Mouse (Mus musculus): Measurements from ENCODE around the gene Dmwd. TPM values are rescaled to one million over a fixed set of nuclear protein-coding genes. Genes with fewer than 3 reads are reported as not detected.
A peak's percentile ranks its signal among the peaks of the same experiment; 100 is the strongest.

Gene Dmwd
- 100 to 1,000 TPM; 141 to 147 TPM for total RNA-seq (2021)
- long read RNA-seq, experiment 1, transcript Dmwd-202 (4 exons, 2,388 nt), result minor isoform, 91 of 235 reads
- long read RNA-seq, experiment 1, transcript Dmwd-201 (5 exons, 2,494 nt), result major isoform, 111 of 235 reads
- long read RNA-seq, experiment 1, partial matches to known transcripts, result 25 of 235 reads
- long read RNA-seq, experiment 1, other reads (novel, unspliced or antisense), result 4 of 235 reads
- long read RNA-seq, experiment 2, transcript Dmwd-201 (5 exons, 2,494 nt), result major isoform, 126 of 271 reads
- long read RNA-seq, experiment 2, transcript Dmwd-202 (4 exons, 2,388 nt), result minor isoform, 102 of 271 reads
- long read RNA-seq, experiment 2, transcript Dmwd-204 (4 exons, 2,080 nt), result minor isoform, 5 of 271 reads
- long read RNA-seq, experiment 2, partial matches to known transcripts, result 36 of 271 reads
- long read RNA-seq, experiment 2, other reads (novel, unspliced or antisense), result 2 of 271 reads

GRCm38 (mm10) chr7:19075723-19076585 lies at the start of gene Dmwd:
TSS of gene Dmwd (plus strand) at chr7:19076227.
- peak; percentile 93 to 99 for DNase-seq (ENCODE audit: low spot score in 2 of 2)

DNA sequence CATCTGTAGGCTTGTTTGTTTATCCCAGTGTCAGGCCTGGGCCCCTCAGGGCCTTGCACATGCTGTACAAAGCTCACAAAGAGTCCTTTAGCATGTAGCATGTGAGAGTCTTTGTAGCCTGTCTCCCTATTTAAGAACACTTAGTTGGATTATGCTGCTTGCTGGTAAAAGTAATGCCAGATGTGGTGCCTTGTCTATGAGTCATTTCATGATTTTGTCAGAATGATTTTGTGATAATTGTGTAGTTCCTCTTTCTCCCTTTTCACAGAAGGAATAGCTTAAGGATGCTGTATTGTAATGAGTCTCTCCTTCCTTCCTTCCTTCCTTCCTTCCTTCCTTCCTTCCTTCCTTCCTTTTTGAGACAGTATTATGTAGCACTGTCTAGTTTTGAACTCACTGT lies 48.0 kb upstream of the Dmwd start:
- no peak for DNase-seq (ENCODE audit: low spot score in 2 of 2)

DNA sequence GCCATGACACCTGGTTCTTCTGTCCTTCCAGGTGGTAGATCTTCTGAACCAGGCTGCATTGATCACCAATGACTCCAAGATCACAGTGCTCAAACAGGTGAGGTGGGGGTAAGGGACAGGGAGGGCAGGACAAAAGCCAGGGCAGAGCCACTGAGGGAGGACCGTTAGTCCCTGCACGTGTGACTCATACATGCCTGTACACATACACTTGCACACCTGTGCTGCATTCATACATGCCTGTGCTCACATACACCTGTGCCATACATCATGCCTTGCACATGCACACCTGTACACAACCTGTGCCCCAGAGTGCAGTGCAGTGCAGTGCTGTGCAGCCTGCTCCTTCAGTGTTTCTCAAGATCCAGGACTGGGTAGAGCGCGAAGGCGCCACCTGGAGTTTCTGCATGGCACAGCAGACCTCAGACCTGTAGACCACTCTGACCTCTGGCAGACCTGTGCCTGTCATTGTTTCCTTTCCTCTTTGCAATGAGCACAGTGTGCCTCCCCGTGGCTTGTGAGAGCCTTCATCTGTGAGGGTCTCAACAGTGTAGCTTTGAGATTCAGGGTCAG lies 46.9 kb upstream of the Dmwd start:
- no peak for DNase-seq (ENCODE audit: low spot score in 2 of 2)

- DNase-seq (ENCODE audit: low spot score in 2 of 2), result no peak
These were observed 44.4 kb upstream of the Dmwd start for GRCm38 (mm10) chr7:19031641-19032040.

GRCm38 (mm10) chr7:19044616-19045015 lies 31.4 kb upstream of the Dmwd start:
- no peak for DNase-seq (ENCODE audit: low spot score in 2 of 2)

GRCm38 (mm10) chr7:19046286-19047069 lies 29.5 kb upstream of the Dmwd start:
- DNase-seq (ENCODE audit: low spot score in 2 of 2), result no peak

- no peak for DNase-seq (ENCODE audit: low spot score in 2 of 2)
These were observed 28.0 kb upstream of the Dmwd start for GRCm38 (mm10) chr7:19048006-19048527.

DNA sequence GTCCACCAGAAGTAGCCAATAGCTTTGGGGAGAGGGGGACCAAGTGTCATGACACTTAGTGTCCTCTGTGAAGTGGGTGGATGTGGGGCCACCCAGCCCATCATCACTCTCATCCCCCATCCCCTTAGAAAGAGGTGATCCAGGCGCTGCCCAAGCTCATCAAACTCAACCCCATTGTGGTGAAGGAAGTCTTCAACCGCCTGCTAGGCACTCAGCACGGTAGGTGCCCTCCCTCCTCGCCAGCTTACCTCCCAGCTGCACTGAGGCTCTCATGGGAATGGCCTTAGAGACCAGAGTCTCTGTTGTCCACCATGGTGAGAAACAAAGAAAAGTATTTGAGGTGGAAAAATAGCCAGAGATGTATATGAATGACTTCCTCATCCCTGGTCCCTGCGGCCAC lies 26.8 kb upstream of the Dmwd start:
- DNase-seq (ENCODE audit: low spot score in 2 of 2), result no peak

GRCm38 (mm10) chr7:19050172-19050571 lies 25.9 kb upstream of the Dmwd start:
- no peak for DNase-seq (ENCODE audit: low spot score in 2 of 2)

GRCm38 (mm10) chr7:19051161-19051560 lies 24.9 kb upstream of the Dmwd start:
- DNase-seq (ENCODE audit: low spot score in 2 of 2), result no peak

- peak; percentile 42 to 77 for DNase-seq (ENCODE audit: low spot score in 2 of 2)
These were observed 23.5 kb upstream of the Dmwd start for GRCm38 (mm10) chr7:19052345-19053135.

DNA sequence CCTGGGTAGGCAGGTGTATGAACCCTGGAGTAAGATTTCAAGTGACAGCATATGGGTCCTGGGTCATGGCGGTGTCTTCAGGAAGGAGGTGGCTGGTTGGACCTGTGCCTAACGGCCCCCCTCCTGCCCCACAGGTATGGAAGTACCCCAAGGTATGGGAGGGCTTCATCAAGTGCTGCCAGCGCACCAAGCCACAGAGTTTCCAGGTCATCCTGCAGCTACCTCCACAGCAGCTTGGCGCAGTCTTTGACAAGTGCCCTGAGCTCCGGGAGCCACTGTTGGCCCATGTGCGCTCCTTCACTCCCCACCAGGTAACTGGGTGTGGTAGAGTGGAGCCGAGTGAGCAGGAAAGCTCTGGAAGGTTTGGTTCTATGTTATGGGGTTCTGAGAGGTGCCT lies 22.9 kb upstream of the Dmwd start:
- DNase-seq (ENCODE audit: low spot score in 2 of 2), result no peak

GRCm38 (mm10) chr7:19054047-19054776 lies 21.8 kb upstream of the Dmwd start, which contains the start of gene Rsph6a:
TSS of gene Rsph6a (plus strand) at chr7:19054690.
- peak; percentile 45 to 53 for DNase-seq (ENCODE audit: low spot score in 2 of 2)

GRCm38 (mm10) chr7:19054777-19055076 lies 21.3 kb upstream of the Dmwd start:
- DNase-seq (ENCODE audit: low spot score in 2 of 2), result no peak

DNA sequence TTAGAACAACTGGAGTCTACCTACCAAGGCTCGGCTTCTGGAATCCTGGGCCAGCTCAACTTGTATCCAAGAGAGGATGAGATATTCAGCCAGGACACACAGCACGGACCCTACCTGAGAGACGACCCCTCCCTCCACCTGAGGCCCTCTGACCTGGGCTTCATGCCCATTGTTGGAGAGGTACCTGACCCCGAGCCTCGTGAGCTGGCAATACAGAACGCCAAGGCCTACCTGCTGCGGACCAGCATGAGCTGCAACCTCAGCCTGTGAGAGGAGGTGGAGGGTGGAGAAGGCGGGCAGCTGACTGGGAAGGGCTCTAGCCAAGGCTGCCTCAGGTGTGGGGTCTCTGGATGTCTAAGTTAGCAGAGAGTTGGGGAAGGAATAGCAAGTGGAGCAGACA lies 20.9 kb upstream of the Dmwd start:
- DNase-seq (ENCODE audit: low spot score in 2 of 2), result no peak

DNA sequence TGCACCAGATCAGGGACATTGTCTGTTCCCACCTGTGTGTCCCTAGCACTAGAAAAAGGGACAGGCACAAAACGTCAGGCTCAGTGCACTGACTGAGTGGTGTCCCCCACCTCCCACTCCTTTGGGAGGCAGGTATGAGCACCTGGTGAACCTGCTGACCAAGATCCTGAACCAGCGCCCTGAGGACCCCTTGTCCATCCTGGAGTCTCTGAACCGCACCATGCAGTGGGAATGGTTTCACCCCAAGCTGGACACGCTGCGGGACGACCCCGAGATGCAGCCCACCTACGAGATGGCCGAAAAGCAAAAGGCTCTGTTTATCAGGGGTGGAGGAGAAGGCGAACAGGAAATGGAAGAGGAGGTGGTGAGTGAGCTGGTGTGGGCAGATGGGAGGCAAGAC lies 18.6 kb upstream of the Dmwd start:
- DNase-seq (ENCODE audit: low spot score in 2 of 2), result no peak

GRCm38 (mm10) chr7:19065896-19066295 lies 10.1 kb upstream of the Dmwd start:
- DNase-seq (ENCODE audit: low spot score in 2 of 2), result no peak

DNA sequence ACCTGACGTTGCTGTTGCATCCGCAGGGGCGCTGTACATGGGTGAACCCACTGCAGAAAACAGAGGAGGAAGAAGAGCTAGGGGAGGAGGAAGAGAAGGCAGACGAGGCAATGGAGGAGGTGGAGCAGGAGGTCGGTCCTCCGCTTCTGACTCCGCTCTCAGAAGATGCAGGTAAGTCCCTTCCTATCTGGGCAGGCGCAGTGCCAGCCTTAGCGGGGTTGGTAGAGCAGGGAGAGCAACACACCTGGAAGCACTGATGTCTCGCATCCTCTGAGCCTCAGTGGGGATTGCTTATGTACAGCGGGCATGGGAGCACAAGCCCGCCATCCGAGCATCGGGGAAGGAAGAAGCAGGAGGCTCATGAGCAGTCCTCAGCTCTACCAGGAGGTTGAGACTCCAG lies 9.0 kb upstream of the Dmwd start:
- DNase-seq (ENCODE audit: low spot score in 2 of 2), result no peak

GRCm38 (mm10) chr7:19067935-19068334 lies 8.1 kb upstream of the Dmwd start:
- DNase-seq (ENCODE audit: low spot score in 2 of 2), result no peak
